In genomic region chrX:67282951-67283350, GRCm38 (mm10) we compare ENCODE assay signal across 23 mouse cellular contexts.
DNase-seq lines count a peak whose midpoint lies in the region; ATAC-seq and TF ChIP-seq lines count a peak whose summit lies in the region.
"Had no signal": no experiment of that assay in that cellular context is flagged by ENCODE, and none has a peak within 500 bp of the region (broad histone marks: within the 10 kb centered on the region; RNA-seq: fewer than 3 reads in every experiment).

No protein-coding gene starts in this region.

- no peak overlapping the region for H3K4me3 ChIP-seq in midbrain, embryonic 11.5 days (ENCODE audit: low read depth, low read length)
- H3K4me3 ChIP-seq in midbrain, embryonic 10.5 days: no peak overlapping the region
- H3K4me3 ChIP-seq in forebrain, embryonic 13.5 days: no peak overlapping the region
- no peak overlapping the region for H3K4me3 ChIP-seq in forebrain, postnatal 0 days (ENCODE audit: low read depth, low read length)
- H3K4me3 ChIP-seq in midbrain, postnatal 0 days (ENCODE audit: low read depth, low read length): no peak overlapping the region
- H3K4me3 ChIP-seq: embryonic facial prominence, embryonic 12.5 days; heart, adult 2 months; heart, embryonic 15.5 days; hindbrain, embryonic 10.5 days; hindbrain, embryonic 15.5 days had no signal

- H3K9ac ChIP-seq in midbrain, embryonic 11.5 days (ENCODE audit: low read length): no peak overlapping the region
- no peak overlapping the region for H3K9ac ChIP-seq in forebrain, embryonic 13.5 days
- H3K9ac ChIP-seq in forebrain, postnatal 0 days: no peak overlapping the region
- no peak overlapping the region for H3K9ac ChIP-seq in midbrain, postnatal 0 days (replicated peaks; ENCODE audit: low read length, poor library complexity, severe bottlenecking)
- H3K9ac ChIP-seq: embryonic facial prominence, embryonic 12.5 days; heart, embryonic 15.5 days; hindbrain, embryonic 15.5 days had no signal

- H3K36me3 ChIP-seq in midbrain, embryonic 11.5 days (ENCODE audit: control insufficient read depth, insufficient read depth, low read length): no peaks in the 10 kb centered on the region
- H3K36me3 ChIP-seq in midbrain, embryonic 10.5 days: no peaks in the 10 kb centered on the region
- no peaks in the 10 kb centered on the region for H3K36me3 ChIP-seq in forebrain, embryonic 13.5 days (ENCODE audit: poor library complexity, severe bottlenecking)
- no peaks in the 10 kb centered on the region for H3K36me3 ChIP-seq in forebrain, postnatal 0 days (ENCODE audit: insufficient read depth)
- H3K36me3 ChIP-seq in midbrain, postnatal 0 days (ENCODE audit: insufficient read depth, low read length): no peaks in the 10 kb centered on the region
- H3K36me3 ChIP-seq: embryonic facial prominence, embryonic 12.5 days; heart, embryonic 15.5 days; hindbrain, embryonic 10.5 days; hindbrain, embryonic 15.5 days had no signal

- ATAC-seq in midbrain, embryonic 11.5 days (ENCODE audit: low FRiP score): peak; percentile 59; the same call in 1 of the 2 replicates
- ATAC-seq in forebrain, embryonic 13.5 days: peak; percentile 86
- ATAC-seq in forebrain, postnatal 0 days: no peak
- no peak for ATAC-seq in midbrain, postnatal 0 days (ENCODE audit: low FRiP score)
- ATAC-seq: activated CD4-positive, CD25-positive, alpha-beta regulatory T cell, adult 4 months; intestine, postnatal 0 days; Patski had no signal

- H3K27ac ChIP-seq in midbrain, embryonic 11.5 days (ENCODE audit: low read depth, low read length): no peak overlapping the region
- H3K27ac ChIP-seq in midbrain, embryonic 10.5 days (replicated peaks): no peak overlapping the region
- no peak overlapping the region; the same call in 1 of the 2 replicates for H3K27ac ChIP-seq in forebrain, embryonic 13.5 days
- no peak overlapping the region for H3K27ac ChIP-seq in forebrain, postnatal 0 days (ENCODE audit: low read depth, low read length)
- no peak overlapping the region for H3K27ac ChIP-seq in midbrain, postnatal 0 days (ENCODE audit: low read depth, low read length)
- H3K27ac ChIP-seq: embryonic facial prominence, embryonic 12.5 days; heart, adult 2 months; heart, embryonic 15.5 days; hindbrain, embryonic 10.5 days; hindbrain, embryonic 15.5 days had no signal

- H3K4me2 ChIP-seq in midbrain, embryonic 11.5 days: no peak overlapping the region
- no peak overlapping the region for H3K4me2 ChIP-seq in forebrain, embryonic 13.5 days
- no peak overlapping the region for H3K4me2 ChIP-seq in forebrain, postnatal 0 days (ENCODE audit: low read depth)
- no peak overlapping the region for H3K4me2 ChIP-seq in midbrain, postnatal 0 days (ENCODE audit: low read depth, low read length, poor library complexity, severe bottlenecking)
- H3K4me2 ChIP-seq: embryonic facial prominence, embryonic 12.5 days; heart, embryonic 11.5 days; heart, embryonic 15.5 days; hindbrain, embryonic 15.5 days had no signal

- 27% methylated on average over 1 of the region's 1 CpGs for WGBS in midbrain, embryonic 11.5 days
- 37% methylated on average over 1 of the region's 1 CpGs for WGBS in midbrain, embryonic 10.5 days
- 30% methylated on average over 1 of the region's 1 CpGs for WGBS in forebrain, embryonic 13.5 days
- WGBS in forebrain, postnatal 0 days: 26% methylated on average over 1 of the region's 1 CpGs
- 21% methylated on average over 1 of the region's 1 CpGs for WGBS in midbrain, postnatal 0 days

- H3K9me3 ChIP-seq in midbrain, embryonic 11.5 days (ENCODE audit: control insufficient read depth, low read length): no peaks in the 10 kb centered on the region
- H3K9me3 ChIP-seq in midbrain, embryonic 10.5 days (replicated peaks): no peaks in the 10 kb centered on the region
- no peaks in the 10 kb centered on the region for H3K9me3 ChIP-seq in forebrain, embryonic 13.5 days (replicated peaks)
- no peaks in the 10 kb centered on the region for H3K9me3 ChIP-seq in forebrain, postnatal 0 days (ENCODE audit: low read length)
- no peaks in the 10 kb centered on the region for H3K9me3 ChIP-seq in midbrain, postnatal 0 days (ENCODE audit: low read length)
- H3K9me3 ChIP-seq: embryonic facial prominence, embryonic 12.5 days; heart, embryonic 15.5 days; hindbrain, embryonic 10.5 days; hindbrain, embryonic 15.5 days had no signal

- no peaks in the 10 kb centered on the region for H3K27me3 ChIP-seq in midbrain, embryonic 11.5 days (ENCODE audit: control insufficient read depth, insufficient read depth, low read length)
- H3K27me3 ChIP-seq in midbrain, embryonic 10.5 days (ENCODE audit: low read depth, poor library complexity, severe bottlenecking): no peaks in the 10 kb centered on the region
- H3K27me3 ChIP-seq in forebrain, embryonic 13.5 days: no peaks in the 10 kb centered on the region
- no peaks in the 10 kb centered on the region for H3K27me3 ChIP-seq in forebrain, postnatal 0 days (ENCODE audit: insufficient read depth, low read length)
- H3K27me3 ChIP-seq in midbrain, postnatal 0 days (ENCODE audit: insufficient read depth, low read length): no peaks in the 10 kb centered on the region
- H3K27me3 ChIP-seq: CH12.LX; embryonic facial prominence, embryonic 12.5 days; heart, embryonic 15.5 days; hindbrain, embryonic 15.5 days had no signal

- DNase-seq in midbrain, embryonic 11.5 days (ENCODE audit: low spot score, missing footprints): no peak
- DNase-seq in midbrain, embryonic 10.5 days (ENCODE audit: low spot score): no peak
- peak; percentile 0 for DNase-seq in forebrain, postnatal 0 days
- peak; percentile 0 for DNase-seq in midbrain, postnatal 0 days (ENCODE audit: low spot score)
- no peak for DNase-seq in lung, postnatal 14 days
- DNase-seq in cerebellum, adult 9-11 months: no peak
- DNase-seq: adrenal gland, postnatal 14 days; cerebellum, adult 2 months; cerebellum, postnatal 14 days; embryo, embryonic 11 days; gastrocnemius, postnatal 14 days; heart, adult 2 months; heart, postnatal 14 days had no signal

- no peak for TF ChIP-seq CTCF in forebrain, postnatal 0 days (IDR thresholded peaks at IDR 0.05; ENCODE audit: low read depth)
- no peak for TF ChIP-seq CTCF in midbrain, postnatal 0 days (IDR thresholded peaks at IDR 0.05)

- no peaks in the 10 kb centered on the region for H3K4me1 ChIP-seq in midbrain, embryonic 11.5 days (ENCODE audit: control insufficient read depth, insufficient read depth, low read length)
- H3K4me1 ChIP-seq in midbrain, embryonic 10.5 days: no peaks in the 10 kb centered on the region
- no peaks in the 10 kb centered on the region for H3K4me1 ChIP-seq in forebrain, embryonic 13.5 days
- H3K4me1 ChIP-seq in forebrain, postnatal 0 days (ENCODE audit: insufficient read depth): no peaks in the 10 kb centered on the region
- no peaks in the 10 kb centered on the region for H3K4me1 ChIP-seq in midbrain, postnatal 0 days (ENCODE audit: insufficient read depth, low read length)
- H3K4me1 ChIP-seq: embryonic facial prominence, embryonic 12.5 days; heart, embryonic 15.5 days; hindbrain, embryonic 10.5 days; hindbrain, embryonic 15.5 days had no signal

Comparison
In these comparisons a context has a peak if more than half of its experiments do, and no peak if none do; other contexts are left out.
1. ATAC-seq: peak in midbrain, embryonic 11.5 days (single experiment) and forebrain, embryonic 13.5 days (single experiment); none in forebrain, postnatal 0 days (single experiment) and midbrain, postnatal 0 days (single experiment).
2. DNase-seq: peak in forebrain, postnatal 0 days (single experiment) and midbrain, postnatal 0 days (single experiment); none in midbrain, embryonic 11.5 days (single experiment), midbrain, embryonic 10.5 days (single experiment), lung, postnatal 14 days (single experiment) and cerebellum, adult 9-11 months (single experiment).